In genomic region chr16:29193981-29194380, GRCm38 (mm10) we compare ENCODE assay signal across 18 mouse cellular contexts. TPM values are rescaled to one million over a fixed set of nuclear protein-coding genes. Genes with fewer than 3 reads are reported as not detected.
DNase-seq lines count a peak whose midpoint lies in the region; ATAC-seq and TF ChIP-seq lines count a peak whose summit lies in the region.
"Had no signal": no experiment of that assay in that cellular context is flagged by ENCODE, and none has a peak within 500 bp of the region (broad histone marks: within the 10 kb centered on the region; RNA-seq: fewer than 3 reads in every experiment).

No protein-coding gene starts in this region.

- 66% methylated on average over 4 of the region's 4 CpGs for WGBS in limb, embryonic 14.5 days
- WGBS in limb, embryonic 10.5 days, result 86% methylated on average over 4 of the region's 4 CpGs
- 86% methylated on average over 4 of the region's 4 CpGs for WGBS in heart, embryonic 10.5 days

- peak; percentile 13 for DNase-seq in limb, embryonic 14.5 days (ENCODE audit: low spot score)
- no peak for DNase-seq in limb, embryonic 10.5 days (ENCODE audit: low spot score)
- DNase-seq in cerebellum, adult 18-20 months, result peak; percentile 71 to 87
- peak; percentile 62 to 77 for DNase-seq in cerebellum, postnatal 14 days
- peak; percentile 31 for DNase-seq in retina, postnatal 7 days (ENCODE audit: low read depth, low spot score)
- DNase-seq in kidney, adult 18-20 months, result no peak
- no peak for DNase-seq in heart, embryonic 10.5 days (ENCODE audit: low spot score)
- DNase-seq: forebrain, postnatal 0 days; heart, adult 2 months; kidney, adult 8-10 months; kidney, postnatal 36 days; lung, adult 2 months; lung, postnatal 36 days; thymus, postnatal 25 days had no signal

- H3K9me3 ChIP-seq in limb, embryonic 14.5 days (ENCODE audit: control insufficient read depth, low read length), result no peaks in the 10 kb centered on the region
- no peaks in the 10 kb centered on the region for H3K9me3 ChIP-seq in limb, embryonic 10.5 days (replicated peaks)
- H3K9me3 ChIP-seq in heart, embryonic 10.5 days, result no peaks in the 10 kb centered on the region
- H3K9me3 ChIP-seq: neural tube, embryonic 15.5 days had no signal

- 0 out of 2 replicates have a peak, but pooled peaks have one; percentile 21 for ATAC-seq in limb, embryonic 14.5 days (ENCODE audit: low FRiP score, low read depth)
- ATAC-seq: forebrain, postnatal 0 days had no signal

- no peak overlapping the region for H3K27ac ChIP-seq in limb, embryonic 14.5 days (replicated peaks; ENCODE audit: low read depth, low read length)
- H3K27ac ChIP-seq in limb, embryonic 10.5 days, result no peak overlapping the region
- no peak overlapping the region for H3K27ac ChIP-seq in heart, embryonic 10.5 days
- H3K27ac ChIP-seq: heart, adult 2 months; neural tube, embryonic 15.5 days; stomach, postnatal 0 days had no signal

- no peaks in the 10 kb centered on the region for H3K36me3 ChIP-seq in limb, embryonic 14.5 days (ENCODE audit: control insufficient read depth, insufficient read depth, low read length)
- H3K36me3 ChIP-seq in limb, embryonic 10.5 days, result no peaks in the 10 kb centered on the region
- H3K36me3 ChIP-seq in heart, embryonic 10.5 days, result no peaks in the 10 kb centered on the region
- H3K36me3 ChIP-seq: neural tube, embryonic 15.5 days had no signal

- H3K4me2 ChIP-seq in limb, embryonic 14.5 days (replicated peaks; ENCODE audit: low read depth, low read length, severe bottlenecking), result no peak overlapping the region
- H3K4me2 ChIP-seq: liver, embryonic 11.5 days; neural tube, embryonic 15.5 days had no signal

- no peak overlapping the region for H3K9ac ChIP-seq in limb, embryonic 14.5 days (ENCODE audit: low read depth, low read length, severe bottlenecking)
- H3K9ac ChIP-seq: forebrain, postnatal 0 days; neural tube, embryonic 15.5 days had no signal

- TF ChIP-seq POLR2A in limb, embryonic 14.5 days (IDR thresholded peaks at IDR 0.05; ENCODE audit: borderline replicate concordance, extremely low read depth, insufficient read depth, insufficient read length), result no peak

- H3K4me3 ChIP-seq in limb, embryonic 14.5 days (replicated peaks; ENCODE audit: low read length), result no peak overlapping the region
- H3K4me3 ChIP-seq in limb, embryonic 10.5 days, result no peak overlapping the region
- no peak overlapping the region for H3K4me3 ChIP-seq in heart, embryonic 10.5 days
- H3K4me3 ChIP-seq: heart, adult 2 months; myocyte; neural tube, embryonic 15.5 days had no signal

- peaks cover 7% of the 10 kb centered on the region; the same call in 1 of the 2 replicates for H3K27me3 ChIP-seq in limb, embryonic 14.5 days (ENCODE audit: control insufficient read depth, insufficient read depth, low read length)
- peaks cover 4% of the 10 kb centered on the region for H3K27me3 ChIP-seq in limb, embryonic 10.5 days (ENCODE audit: low read depth, poor library complexity, severe bottlenecking)
- H3K27me3 ChIP-seq in heart, embryonic 10.5 days (ENCODE audit: insufficient read depth, poor library complexity, severe bottlenecking), result no peaks in the 10 kb centered on the region
- H3K27me3 ChIP-seq: neural tube, embryonic 15.5 days had no signal

- peaks cover 4% of the 10 kb centered on the region for H3K4me1 ChIP-seq in limb, embryonic 14.5 days (ENCODE audit: control insufficient read depth, insufficient read depth, low read length)
- H3K4me1 ChIP-seq in limb, embryonic 10.5 days, result peaks cover 12% of the 10 kb centered on the region
- peaks cover 19% of the 10 kb centered on the region for H3K4me1 ChIP-seq in heart, embryonic 10.5 days

RNA-seq across cellular contexts. Expression of gene Hrasls, which starts 15.5 kb away (rescaled TPM):
- polyA plus RNA-seq in limb, embryonic 14.5 days (2012; rRNA removed), result 0.85 and 1.9 TPM in 2 replicates
- polyA plus RNA-seq in limb, embryonic 14.5 days (2014; fragmentation: Nextera tagmentation; extraction: Ambion mirVana), result 1.4 and 2.7 TPM in 2 replicates
- 0.33 and 1.1 TPM in 2 replicates for polyA plus RNA-seq in limb, embryonic 10.5 days (2016; fragmentation: Nextera tagmentation; extraction: Ambion mirVana)
- 4.5 and 7.5 TPM in 2 replicates for polyA plus RNA-seq in heart, embryonic 10.5 days (2016; fragmentation: Nextera tagmentation; extraction: Ambion mirVana)

Comparison
In these comparisons a context has a peak if more than half of its experiments do, and no peak if none do; other contexts are left out.
1. DNase-seq: peak in limb, embryonic 14.5 days (single experiment), cerebellum, adult 18-20 months (2 of 2), cerebellum, postnatal 14 days (2 of 2) and retina, postnatal 7 days (single experiment); none in limb, embryonic 10.5 days (single experiment), kidney, adult 18-20 months (single experiment) and heart, embryonic 10.5 days (single experiment).